Mouse (Mus musculus): ENCODE results near the gene Odaph.

DNA sequence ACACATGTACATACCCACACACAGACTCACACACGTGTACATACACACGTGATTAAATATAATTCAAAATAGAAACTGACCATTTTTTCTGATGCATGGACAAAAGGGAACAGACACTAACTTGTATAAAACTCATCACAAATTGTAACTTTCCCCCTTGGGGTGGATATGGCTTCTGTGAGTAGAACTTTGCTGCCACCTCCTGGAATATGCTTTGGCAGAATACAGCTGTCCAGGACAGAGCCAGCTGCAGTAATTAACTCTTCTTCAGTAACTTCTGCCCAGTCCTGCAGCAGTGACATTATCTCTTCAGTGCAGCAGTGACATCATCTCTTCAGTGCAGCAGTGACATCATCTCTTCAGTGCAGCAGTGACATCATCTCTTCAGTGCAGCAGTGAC is 15.7 kb downstream of the Odaph start:
- TF ChIP-seq CTCF (conservative IDR thresholded peaks at IDR 0.05; ENCODE audit: insufficient read depth, insufficient read length, low read depth, low read length) (peak; percentile 42; the same call in 1 of the 2 replicates), POLR2A (IDR thresholded peaks at IDR 0.05; ENCODE audit: low read depth, low read length) (no peak)
